Mouse (Mus musculus) lung, postnatal 0 days (tissue): ENCODE measurements at regions not wholly inside any gene's neighbourhood (a gene's known extent, or its start where the extent isn't known, plus 50 kb on each side); places are given as distances from the start of the nearest gene placed in this dataset.

ENCODE experiments used
- CTCF ChIP-seq: IDR thresholded peaks from 2 replicates; pipeline ENCODE4 v1.5.1; 2016; ENCODE audit warnings: antibody characterized with exemption, mild to moderate bottlenecking
- EP300 ChIP-seq: IDR thresholded peaks from 2 replicates; pipeline ENCODE4 v1.6.1; 2016; ENCODE audit warnings: antibody characterized with exemption, mild to moderate bottlenecking, control low read depth

GRCm38 (mm10) chr16:78015401-78015800, 285.9 kb upstream of the Cxadr start:
- TF ChIP-seq CTCF (no peak), EP300 (no peak)
